Mouse (Mus musculus) liver, embryonic 14.5 days (tissue): Measurements from ENCODE around the gene Zfhx2.

Experiments used
- CTCF ChIP-seq: IDR thresholded peaks from 2 replicates; pipeline ENCODE4 v1.5.1; 2016; ENCODE audit warnings: antibody characterized with exemption, low read depth, control low read depth
- EP300 ChIP-seq: IDR thresholded peaks from 2 replicates; pipeline ENCODE4 v1.6.1; 2016; ENCODE audit warnings: antibody characterized with exemption, low read depth

DNA sequence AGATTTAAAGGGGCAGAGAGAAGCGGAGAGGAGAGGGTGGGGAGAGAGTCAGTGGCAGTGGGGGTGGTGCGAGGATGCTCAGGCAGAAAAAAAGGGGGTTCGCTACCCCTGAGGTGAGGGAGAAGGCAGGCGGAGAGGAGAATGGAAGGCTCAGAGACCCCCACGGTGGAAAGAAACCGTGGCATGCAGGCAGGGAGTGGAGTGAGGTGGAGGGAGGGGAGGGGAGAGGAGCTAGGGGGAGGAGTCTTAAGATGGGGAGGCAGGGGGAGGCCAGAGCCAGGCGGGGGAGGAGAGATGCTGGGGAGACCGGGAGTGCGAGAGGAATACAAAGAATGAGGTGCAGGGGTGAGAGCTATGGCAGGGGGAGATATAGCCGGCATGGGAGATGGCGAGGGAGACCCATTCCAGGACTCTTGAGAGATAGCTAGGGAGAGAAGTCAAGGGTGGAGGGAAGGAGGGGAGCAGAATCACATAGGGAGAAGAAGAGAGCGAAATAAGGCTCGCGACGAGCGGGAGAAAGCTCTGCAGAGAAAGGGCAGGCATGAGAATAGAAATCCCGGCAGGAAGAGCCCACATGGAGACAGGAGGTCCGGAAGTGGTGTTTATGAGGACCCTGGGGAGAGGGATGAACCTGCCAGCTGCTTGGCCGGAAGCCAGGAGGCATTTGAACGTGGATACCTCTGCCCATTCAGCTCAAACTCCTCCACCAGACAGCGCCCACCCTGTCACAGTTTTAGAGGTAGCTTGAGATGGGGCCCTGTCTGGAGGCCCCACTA is 24.5 kb upstream of the Zfhx2 start, which contains the start of gene Jph4:
- TF ChIP-seq CTCF: no peak
- no peak for TF ChIP-seq EP300
